Mouse (Mus musculus): Measurements from ENCODE around the gene Olfr1259.
A peak's percentile ranks its signal among the peaks of the same experiment; 100 is the strongest.
"Not testable (repeated sequence)": the region's sequence is repeated elsewhere in the genome, so short reads cannot be mapped to it uniquely, and the experiment has no call there.

Gene Olfr1259

GRCm38 (mm10) chr2:89948564-89948963 lies at the start of gene Olfr1259:
Gene Olfr1259, minus strand, starts transcription at chr2:89948664.
- DNase-seq (ENCODE audit: low spot score in 2 of 2): no peak

GRCm38 (mm10) chr2:89990921-89991320 lies 42.5 kb upstream of the Olfr1259 start, which contains the start of gene Olfr1261:
Gene Olfr1261, plus strand, starts transcription at chr2:89991221.
- no peak for DNase-seq (ENCODE audit: low spot score in 2 of 2)

GRCm38 (mm10) chr2:89977709-89978108 lies 29.2 kb upstream of the Olfr1259 start:
- no peak for DNase-seq (ENCODE audit: low spot score in 2 of 2)

- peak in 1 of 2 experiments; percentile 24 for DNase-seq (ENCODE audit: low spot score in 2 of 2)
Measured at GRCm38 (mm10) chr2:89974184-89974583, 25.7 kb upstream of the Olfr1259 start, which contains the start of gene Olfr1260. Gene Olfr1260, plus strand, starts transcription at chr2:89974340.

- DNase-seq (ENCODE audit: low spot score in 2 of 2): no peak
Measured at GRCm38 (mm10) chr2:89927009-89927408, 21.5 kb downstream of the Olfr1259 start, which contains the start of gene Olfr1258. Gene Olfr1258, plus strand, starts transcription at chr2:89927309.

- not testable (repeated sequence) for DNase-seq (ENCODE audit: low spot score in 2 of 2)
Measured at GRCm38 (mm10) chr2:89912616-89913015, 35.8 kb downstream of the Olfr1259 start.

All from right cerebral cortex, postnatal 10 days (tissue).